Comparison of ENCODE assay signal across 8 mouse cellular contexts in the genomic region with DNA sequence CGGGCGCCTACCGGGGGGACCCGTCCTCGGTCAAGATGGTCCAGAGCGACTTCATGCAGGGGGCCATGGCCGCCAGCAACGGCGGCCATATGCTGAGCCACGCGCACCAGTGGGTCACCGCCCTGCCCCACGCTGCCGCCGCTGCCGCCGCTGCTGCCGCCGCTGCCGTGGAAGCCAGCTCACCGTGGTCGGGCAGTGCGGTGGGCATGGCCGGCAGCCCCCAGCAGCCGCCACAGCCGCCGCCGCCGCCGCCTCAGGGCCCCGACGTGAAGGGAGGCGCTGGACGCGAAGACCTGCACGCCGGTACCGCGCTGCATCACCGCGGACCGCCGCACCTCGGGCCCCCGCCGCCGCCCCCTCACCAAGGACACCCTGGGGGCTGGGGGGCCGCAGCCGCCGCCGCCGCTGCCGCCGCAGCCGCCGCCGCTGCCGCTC. TPM values are rescaled to one million over a fixed set of nuclear protein-coding genes. Genes with fewer than 3 reads are reported as not detected.
DNase-seq lines count a peak whose midpoint lies in the region; ATAC-seq and TF ChIP-seq lines count a peak whose summit lies in the region.

No protein-coding gene starts in this region.

- H3K9ac ChIP-seq in lung, embryonic 16.5 days (ENCODE audit: low read length), result peak overlapping the region; percentile 53
- 0 out of 2 replicates have a peak overlapping the region, but pooled peaks have one; percentile 26 for H3K9ac ChIP-seq in limb, embryonic 15.5 days
- H3K9ac ChIP-seq in stomach, embryonic 15.5 days, result no peak overlapping the region

- peaks cover 28% of the 10 kb centered on the region for H3K27me3 ChIP-seq in cerebellum, adult 2 months (ENCODE audit: control insufficient read depth, insufficient read depth, low read length)
- peaks cover 76% of the 10 kb centered on the region for H3K27me3 ChIP-seq in lung, embryonic 16.5 days (ENCODE audit: control insufficient read depth, insufficient read depth, low read depth, low read length)
- H3K27me3 ChIP-seq in limb, embryonic 15.5 days, result peaks cover 90% of the 10 kb centered on the region
- H3K27me3 ChIP-seq in stomach, embryonic 15.5 days (replicated peaks), result peaks cover 91% of the 10 kb centered on the region

- no peak for ATAC-seq in lung, embryonic 16.5 days (ENCODE audit: low read depth)
- ATAC-seq in limb, embryonic 15.5 days (ENCODE audit: insufficient number of reproducible peaks, low FRiP score, low TSS enrichment, low read depth), result no peak
- ATAC-seq in stomach, embryonic 15.5 days (ENCODE audit: insufficient read depth, low FRiP score, low read depth), result no peak

- H3K27ac ChIP-seq in cerebellum, adult 2 months (ENCODE audit: insufficient read depth, low read length), result no peak overlapping the region; the same call in 1 of the 2 replicates
- H3K27ac ChIP-seq in lung, embryonic 16.5 days (ENCODE audit: low read length), result no peak overlapping the region
- no peak overlapping the region for H3K27ac ChIP-seq in limb, embryonic 15.5 days
- no peak overlapping the region for H3K27ac ChIP-seq in stomach, embryonic 15.5 days

- 1% methylated on average over 48 of the region's 58 CpGs for WGBS in cerebellum, adult 2 months
- 2% methylated on average over 17 of the region's 58 CpGs for WGBS in lung, embryonic 16.5 days
- WGBS in lung, adult 2 months, result 2% methylated on average over 48 of the region's 58 CpGs
- under 1% methylated on average over 38 of the region's 58 CpGs for WGBS in limb, embryonic 15.5 days
- WGBS in stomach, embryonic 15.5 days, result under 1% methylated on average over 43 of the region's 58 CpGs

- DNase-seq in cerebellum, adult 2 months, result no peak
- DNase-seq in cerebellum, postnatal 36 days, result no peak
- DNase-seq in lung, adult 2 months, result no peak
- no peak for DNase-seq in right cerebral cortex, postnatal 4 days
- DNase-seq in lung, postnatal 36 days, result no peak

- peak overlapping the region; percentile 22 for H3K4me3 ChIP-seq in cerebellum, adult 2 months (replicated peaks; ENCODE audit: insufficient read depth, low read depth, low read length)
- H3K4me3 ChIP-seq in lung, embryonic 16.5 days (ENCODE audit: low read length), result peak overlapping the region; percentile 54
- no peak overlapping the region for H3K4me3 ChIP-seq in lung, adult 2 months (replicated peaks; ENCODE audit: extremely low read depth, low read depth, low read length)
- H3K4me3 ChIP-seq in limb, embryonic 15.5 days, result peak overlapping the region; percentile 42
- peak overlapping the region; percentile 38 for H3K4me3 ChIP-seq in stomach, embryonic 15.5 days (replicated peaks)

- H3K36me3 ChIP-seq in lung, embryonic 16.5 days (ENCODE audit: control insufficient read depth, insufficient read depth, low read length), result no peaks in the 10 kb centered on the region
- H3K36me3 ChIP-seq in limb, embryonic 15.5 days, result no peaks in the 10 kb centered on the region
- no peaks in the 10 kb centered on the region for H3K36me3 ChIP-seq in stomach, embryonic 15.5 days

- TF ChIP-seq POLR2A in cerebellum, adult 2 months (IDR thresholded peaks at IDR 0.05; ENCODE audit: borderline replicate concordance, insufficient read depth, low read length), result no peak
- TF ChIP-seq POLR2A in lung, adult 2 months (IDR thresholded peaks at IDR 0.05; ENCODE audit: borderline replicate concordance, extremely low read depth, low read depth, low read length), result no peak

- no peak for TF ChIP-seq CTCF in cerebellum, adult 2 months (IDR thresholded peaks at IDR 0.05; ENCODE audit: borderline replicate concordance, insufficient read depth, low read depth, low read length)
- TF ChIP-seq CTCF in lung, adult 2 months (IDR thresholded peaks at IDR 0.05; ENCODE audit: insufficient read depth, low read length), result no peak

- peak overlapping the region; percentile 85 for H3K4me2 ChIP-seq in lung, embryonic 16.5 days (ENCODE audit: low read depth, low read length)
- H3K4me2 ChIP-seq in limb, embryonic 15.5 days, result peak overlapping the region; percentile 64
- peak overlapping the region; percentile 69 for H3K4me2 ChIP-seq in stomach, embryonic 15.5 days

- H3K4me1 ChIP-seq in cerebellum, adult 2 months (ENCODE audit: control insufficient read depth, insufficient read depth, low read length), result 0 out of 2 replicates have a peak, but pooled peaks cover 6% of the 10 kb centered on the region
- peaks cover 39% of the 10 kb centered on the region for H3K4me1 ChIP-seq in lung, embryonic 16.5 days (replicated peaks; ENCODE audit: control insufficient read depth, insufficient read depth, low read length)
- H3K4me1 ChIP-seq in lung, adult 2 months (ENCODE audit: control insufficient read depth, insufficient read depth, low read length), result peaks cover 14% of the 10 kb centered on the region
- H3K4me1 ChIP-seq in limb, embryonic 15.5 days, result peaks cover 50% of the 10 kb centered on the region
- H3K4me1 ChIP-seq in stomach, embryonic 15.5 days, result peaks cover 42% of the 10 kb centered on the region

- H3K9me3 ChIP-seq in lung, embryonic 16.5 days (ENCODE audit: control insufficient read depth, low read length), result no peaks in the 10 kb centered on the region
- H3K9me3 ChIP-seq in limb, embryonic 15.5 days, result no peaks in the 10 kb centered on the region
- H3K9me3 ChIP-seq in stomach, embryonic 15.5 days, result no peaks in the 10 kb centered on the region

RNA-seq across cellular contexts. Expression of a gene that starts 1.8 kb away (rescaled TPM):
- polyA plus RNA-seq in cerebellum, adult 2 months (2012; rRNA removed), result 14.1 and 15.9 TPM in 2 replicates
- 0.10 and 0.14 TPM in 2 replicates for polyA plus RNA-seq in lung, embryonic 16.5 days (2015; fragmentation: Nextera tagmentation; extraction: Ambion mirVana)
- 0.06 and 0.07 TPM in 2 replicates for polyA plus RNA-seq in lung, adult 2 months (2012; rRNA removed)
- polyA plus RNA-seq in limb, embryonic 15.5 days (2015; fragmentation: Nextera tagmentation; extraction: Ambion mirVana), result 0.47 and 0.86 TPM in 2 replicates
- polyA plus RNA-seq in stomach, embryonic 15.5 days (2015; fragmentation: Nextera tagmentation; extraction: Ambion mirVana), result 0.04 and 0.10 TPM in 2 replicates
